Comparison of ENCODE assay signal across 25 mouse cellular contexts in genomic region chr3:95728906-95729305, GRCm38 (mm10). TPM values are rescaled to one million over a fixed set of nuclear protein-coding genes. Genes with fewer than 3 reads are reported as not detected.
DNase-seq lines count a peak whose midpoint lies in the region; ATAC-seq and TF ChIP-seq lines count a peak whose summit lies in the region.
"Had no signal": no experiment of that assay in that cellular context is flagged by ENCODE, and none has a peak within 500 bp of the region (broad histone marks: within the 10 kb centered on the region; RNA-seq: fewer than 3 reads in every experiment).

No protein-coding gene starts in this region.

- peak; percentile 52 for DNase-seq in heart, postnatal 0 days (ENCODE audit: low spot score)
- DNase-seq in heart, adult 11 months = no peak
- DNase-seq in lung, postnatal 10 days = peak; percentile 37
- no peak for DNase-seq in lung, adult 2 months
- DNase-seq in 3T3-L1 (ENCODE audit: low read depth, low spot score) = peak; percentile 84
- peak; percentile 67 for DNase-seq in fibroblast of lung, adult 2 months (ENCODE audit: low read depth)
- no peak for DNase-seq in cerebellum, adult 18-20 months
- DNase-seq: adrenal gland, adult 8-10 months; B cell, adult 2 months; cerebellum, adult 9-10 months; cerebellum, postnatal 36 days; gastrocnemius, postnatal 14 days; kidney, postnatal 14 days; layer of hippocampus, adult 9-11 months; liver; right cerebral cortex, postnatal 25 days; thymus, adult 2 months; thymus, postnatal 36 days had no signal

- H3K4me2 ChIP-seq in heart, postnatal 0 days (ENCODE audit: low read depth, low read length) = no peak overlapping the region
- H3K4me2 ChIP-seq: hindbrain, embryonic 12.5 days; liver, embryonic 15.5 days; midbrain, embryonic 11.5 days; stomach, embryonic 15.5 days had no signal

- 56% methylated on average over 2 of the region's 2 CpGs for WGBS in heart, postnatal 0 days
- 77% methylated on average over 2 of the region's 2 CpGs for WGBS in lung, adult 2 months

- H3K4me3 ChIP-seq in heart, postnatal 0 days (ENCODE audit: low read depth, low read length) = no peak overlapping the region
- H3K4me3 ChIP-seq in lung, adult 2 months (replicated peaks; ENCODE audit: extremely low read depth, low read depth, low read length) = no peak overlapping the region
- H3K4me3 ChIP-seq: hindbrain, embryonic 12.5 days; liver, embryonic 15.5 days; stomach, embryonic 15.5 days had no signal

- no peak for TF ChIP-seq EP300 in heart, postnatal 0 days (IDR thresholded peaks at IDR 0.05; ENCODE audit: low read depth)

- peak; percentile 59; the same call in 1 of the 2 replicates for ATAC-seq in heart, postnatal 0 days (ENCODE audit: insufficient read depth, low read depth)
- ATAC-seq: forebrain, embryonic 14.5 days; intestine, postnatal 0 days; midbrain, embryonic 16.5 days had no signal

- peaks cover 13% of the 10 kb centered on the region for H3K4me1 ChIP-seq in heart, postnatal 0 days (ENCODE audit: control insufficient read depth, insufficient read depth)
- peaks cover 9% of the 10 kb centered on the region for H3K4me1 ChIP-seq in lung, adult 2 months (ENCODE audit: control insufficient read depth, insufficient read depth, low read length)
- H3K4me1 ChIP-seq: hindbrain, embryonic 12.5 days had no signal

- TF ChIP-seq POLR2A in lung, adult 2 months (IDR thresholded peaks at IDR 0.05; ENCODE audit: borderline replicate concordance, extremely low read depth, low read depth, low read length) = no peak

- no peaks in the 10 kb centered on the region for H3K9me3 ChIP-seq in heart, postnatal 0 days (replicated peaks; ENCODE audit: control insufficient read depth, low read length)
- H3K9me3 ChIP-seq: hindbrain, embryonic 12.5 days; liver, embryonic 15.5 days; stomach, embryonic 15.5 days had no signal

- no peaks in the 10 kb centered on the region for H3K27me3 ChIP-seq in heart, postnatal 0 days (ENCODE audit: control insufficient read depth, insufficient read depth, low read length)
- H3K27me3 ChIP-seq: hindbrain, embryonic 12.5 days; liver, embryonic 15.5 days; stomach, embryonic 15.5 days had no signal

- no peak overlapping the region for H3K9ac ChIP-seq in heart, postnatal 0 days (replicated peaks; ENCODE audit: low read depth, low read length)
- H3K9ac ChIP-seq: hindbrain, embryonic 12.5 days; liver, embryonic 15.5 days; stomach, embryonic 15.5 days had no signal

- peak overlapping the region; percentile 61 for H3K27ac ChIP-seq in heart, postnatal 0 days (ENCODE audit: low read depth)
- H3K27ac ChIP-seq: hindbrain, embryonic 12.5 days; liver, embryonic 15.5 days; stomach, embryonic 15.5 days had no signal

- TF ChIP-seq CTCF in heart, postnatal 0 days (IDR thresholded peaks at IDR 0.05; ENCODE audit: low read depth) = no peak
- TF ChIP-seq CTCF in lung, adult 2 months (IDR thresholded peaks at IDR 0.05; ENCODE audit: insufficient read depth, low read length) = no peak

- peaks cover 2% of the 10 kb centered on the region for H3K36me3 ChIP-seq in heart, postnatal 0 days (replicated peaks; ENCODE audit: control insufficient read depth, insufficient read depth, low read length)
- H3K36me3 ChIP-seq: hindbrain, embryonic 12.5 days; liver, embryonic 15.5 days; stomach, embryonic 15.5 days had no signal

RNA-seq across cellular contexts. Expression of gene Ecm1, which starts 10.5 kb away (rescaled TPM):
- 22.9 and 63.8 TPM in 2 replicates for total RNA-seq in heart, postnatal 0 days (2014; rRNA removed; ENCODE audit: low replicate concordance)
- 55.8 and 59.6 TPM in 2 replicates for polyA plus RNA-seq in heart, postnatal 0 days (2015; fragmentation: Nextera tagmentation; extraction: Ambion mirVana)
- polyA plus RNA-seq in lung, adult 2 months (2012; rRNA removed) = 465 and 807 TPM in 2 replicates

RNA-seq across cellular contexts. Expression of gene Tars2, which starts 31.1 kb away (rescaled TPM):
- 43.5 and 47.1 TPM in 2 replicates for total RNA-seq in heart, postnatal 0 days (2014; rRNA removed; ENCODE audit: low replicate concordance)
- 30.0 and 30.3 TPM in 2 replicates for polyA plus RNA-seq in heart, postnatal 0 days (2015; fragmentation: Nextera tagmentation; extraction: Ambion mirVana)
- 21.6 and 25.7 TPM in 2 replicates for polyA plus RNA-seq in lung, adult 2 months (2012; rRNA removed)

RNA-seq across cellular contexts. Expression of gene Adamtsl4, which starts 41.2 kb away (rescaled TPM):
- 20.2 and 23.8 TPM in 2 replicates for total RNA-seq in heart, postnatal 0 days (2014; rRNA removed; ENCODE audit: low replicate concordance)
- polyA plus RNA-seq in heart, postnatal 0 days (2015; fragmentation: Nextera tagmentation; extraction: Ambion mirVana) = 7.5 and 11.2 TPM in 2 replicates
- 51.3 and 52.3 TPM in 2 replicates for polyA plus RNA-seq in lung, adult 2 months (2012; rRNA removed)

Comparison
In these comparisons a context has a peak if more than half of its experiments do, and no peak if none do; other contexts are left out.
1. DNase-seq: peak in heart, postnatal 0 days (single experiment), lung, postnatal 10 days (single experiment), 3T3-L1 (single experiment) and fibroblast of lung, adult 2 months (single experiment); none in heart, adult 11 months (single experiment), lung, adult 2 months (single experiment) and cerebellum, adult 18-20 months (0 of 2).